Mouse (Mus musculus) colon, adult 2 months (tissue): ENCODE data around the gene Tas2r139. TPM values are rescaled to one million over a fixed set of nuclear protein-coding genes. Genes with fewer than 3 reads are reported as not detected.

Experiments
- polyA plus RNA-seq: library from polyadenylated mRNA; depleted of rRNA; stranded (reverse); fragments of >200 nt; gene quantifications from 2 replicates; pipeline ENCODE4 v1.2.3, GENCODE M21; 2012; rRNA removed

Gene Tas2r139
- polyA plus RNA-seq = not detected in 2 replicates

DNA sequence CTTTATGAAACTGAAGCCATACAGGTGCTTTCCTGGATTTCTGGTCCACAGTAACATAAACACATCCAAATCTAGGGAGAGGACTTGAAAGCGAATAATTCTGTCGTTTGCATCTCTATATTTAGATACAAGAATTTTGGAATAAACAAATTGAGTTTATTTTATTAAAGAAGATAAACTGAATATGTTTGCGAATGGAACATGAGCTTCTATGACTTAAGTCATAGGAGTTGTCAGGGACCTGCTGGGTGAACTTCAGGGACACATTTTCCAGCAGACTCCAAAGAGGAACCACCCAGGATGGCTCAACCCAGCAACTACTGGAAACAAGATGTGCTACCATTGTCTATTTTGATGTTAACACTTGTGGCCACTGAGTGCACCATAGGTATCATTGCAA, at the start of gene Tas2r139:
TSS of gene Tas2r139 (plus strand) at position 301 of the 400 bp plus-strand sequence.

Other genes with a start within 250 kb of the Tas2r139 start
- 76.4 and 104 TPM in 2 replicates for gene Sval1, start 189.3 kb upstream of the Tas2r139 start, polyA plus RNA-seq
- not detected in 2 replicates for gene Sval3, start 172.8 kb upstream of the Tas2r139 start, polyA plus RNA-seq
- gene Sva, start 102.5 kb upstream of the Tas2r139 start, polyA plus RNA-seq = not detected in 2 replicates
- gene Tas2r144, start 74.4 kb downstream of the Tas2r139 start, polyA plus RNA-seq = not detected in 2 replicates
- gene Gstk1, start 105.0 kb downstream of the Tas2r139 start, polyA plus RNA-seq = 33.0 and 43.9 TPM in 2 replicates
- 34.0 and 39.1 TPM in 2 replicates for gene Tmem139, start 121.0 kb downstream of the Tas2r139 start, polyA plus RNA-seq
- gene Casp2, start 124.0 kb downstream of the Tas2r139 start, polyA plus RNA-seq = 31.2 and 32.0 TPM in 2 replicates
- 0.08 and 0.38 TPM in 2 replicates for gene Clcn1, start 145.7 kb downstream of the Tas2r139 start, polyA plus RNA-seq
- gene Fam131b, start 183.7 kb downstream of the Tas2r139 start, polyA plus RNA-seq = 0.40 and 0.52 TPM in 2 replicates
- 140 and 165 TPM in 2 replicates for gene Zyx, start 208.7 kb downstream of the Tas2r139 start, polyA plus RNA-seq
- 23.0 and 25.5 TPM in 2 replicates for gene Epha1, start 232.3 kb downstream of the Tas2r139 start, polyA plus RNA-seq